Mouse (Mus musculus) kidney, adult 2 months (tissue): Measurements from ENCODE around the gene Neb.

Experiments used
- CTCF ChIP-seq: fragments of 200-500 bp; conservative IDR thresholded peaks from 2 replicates; pipeline ENCODE4 v1.5.1; 2011; ENCODE audit warnings: low read depth, mild to moderate bottlenecking, control low read depth, low read length, moderate library complexity, mixed read lengths; ENCODE audit not compliant: insufficient read depth, insufficient read length
- POLR2A ChIP-seq: fragments of 200-500 bp; IDR thresholded peaks from one replicate; pipeline ENCODE4 v1.6.1; 2011; ENCODE audit warnings: low read depth, low read length, control low read depth

DNA sequence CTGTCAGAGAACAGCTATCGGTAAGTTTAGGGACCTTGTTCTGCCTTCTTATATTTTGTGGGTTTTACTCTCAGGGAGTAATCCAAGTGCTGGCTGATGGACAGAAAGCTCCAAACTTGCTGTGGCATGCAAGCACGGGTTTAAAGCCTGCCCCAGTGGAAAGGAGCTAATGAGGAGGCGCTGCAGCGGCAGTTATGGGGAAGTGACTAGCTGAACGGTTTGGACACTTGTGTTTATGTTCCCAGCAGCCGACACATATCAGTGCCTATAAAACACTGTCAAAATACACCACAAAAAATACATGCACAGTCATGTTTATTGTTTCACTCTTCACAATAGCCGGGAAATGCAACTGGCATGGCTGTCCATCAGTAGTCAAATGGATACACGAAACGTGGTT lies 81.5 kb downstream of the Neb start:
- no peak for TF ChIP-seq POLR2A
- TF ChIP-seq CTCF = no peak
